Mouse (Mus musculus): ENCODE results near the gene Ap2a1.

Ap2a1 gene

DNA sequence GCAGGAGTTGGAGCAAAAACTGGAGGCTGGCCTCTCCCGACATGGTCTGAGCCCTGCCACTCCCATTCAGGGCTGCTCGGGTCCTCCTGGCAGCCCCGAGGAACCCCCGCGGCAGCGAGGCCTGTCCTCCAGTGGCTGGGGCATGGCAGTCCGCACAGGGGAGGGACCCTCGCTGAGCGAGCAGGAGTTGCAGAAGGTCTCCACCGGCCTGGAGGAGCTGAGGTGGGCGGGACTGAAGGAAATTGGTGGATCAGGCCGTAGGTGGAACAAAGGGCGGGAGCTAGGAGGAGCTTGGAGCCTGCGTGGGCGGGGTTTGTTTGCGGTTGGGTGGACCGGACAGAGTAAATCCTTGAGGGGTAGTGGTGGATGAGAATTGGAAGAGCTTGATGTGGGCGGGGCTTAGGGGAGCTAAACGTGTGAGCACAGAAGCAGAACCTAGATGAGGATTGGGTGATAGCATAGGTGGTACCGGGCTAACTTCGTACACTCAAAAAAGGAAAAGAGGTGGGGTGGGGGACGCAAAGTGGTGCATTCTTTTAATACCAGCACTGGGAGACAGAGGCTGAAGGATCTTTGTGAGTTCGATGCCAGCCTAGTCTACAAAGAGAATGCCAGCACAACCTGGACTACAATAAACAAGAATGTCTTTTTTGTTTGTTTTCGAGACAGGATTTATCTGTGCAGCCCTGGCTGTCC, 23.5 kb upstream of the Ap2a1 start:
- DNase-seq = peak; percentile 76

DNA sequence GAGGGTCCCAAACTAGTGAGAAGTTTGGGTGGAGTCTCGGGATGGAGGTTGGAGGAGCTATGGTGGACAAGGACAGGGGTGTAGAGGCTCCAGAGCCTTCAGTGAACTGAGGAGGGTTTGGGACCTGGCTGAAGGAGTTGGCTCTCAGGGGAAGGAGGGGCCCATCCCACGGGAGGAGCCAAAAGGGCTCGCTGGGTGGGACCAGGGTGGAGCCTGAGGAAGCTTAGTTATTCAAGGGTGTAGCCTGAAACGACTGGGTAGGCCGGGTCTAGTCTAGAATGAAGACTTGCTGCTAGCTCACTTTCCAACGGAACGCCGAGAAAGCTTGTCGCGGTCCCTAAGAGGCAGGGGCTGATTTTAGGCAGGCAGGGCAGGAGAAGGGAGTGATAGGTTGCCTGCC, 22.7 kb upstream of the Ap2a1 start:
- no peak for DNase-seq

DNA sequence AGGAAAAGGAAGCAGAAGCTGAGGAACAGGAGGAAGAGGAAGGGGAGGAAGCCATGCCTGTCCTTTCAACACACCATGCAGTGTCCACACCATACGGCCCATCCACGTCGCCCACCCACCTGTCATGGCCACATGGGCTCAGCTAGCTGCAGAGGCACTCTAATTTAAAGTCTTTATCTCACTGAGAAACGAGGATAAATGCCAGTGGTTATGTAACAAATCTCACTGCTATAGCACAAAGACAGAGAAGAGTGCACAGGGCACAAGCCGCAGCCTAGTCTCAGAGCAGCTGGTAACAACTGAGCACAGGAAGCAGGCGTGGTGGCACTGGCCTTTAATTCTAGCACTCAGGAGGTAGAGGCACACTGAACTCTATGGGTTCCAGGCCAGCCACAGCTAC, 20.6 kb upstream of the Ap2a1 start:
- no peak for DNase-seq

DNA sequence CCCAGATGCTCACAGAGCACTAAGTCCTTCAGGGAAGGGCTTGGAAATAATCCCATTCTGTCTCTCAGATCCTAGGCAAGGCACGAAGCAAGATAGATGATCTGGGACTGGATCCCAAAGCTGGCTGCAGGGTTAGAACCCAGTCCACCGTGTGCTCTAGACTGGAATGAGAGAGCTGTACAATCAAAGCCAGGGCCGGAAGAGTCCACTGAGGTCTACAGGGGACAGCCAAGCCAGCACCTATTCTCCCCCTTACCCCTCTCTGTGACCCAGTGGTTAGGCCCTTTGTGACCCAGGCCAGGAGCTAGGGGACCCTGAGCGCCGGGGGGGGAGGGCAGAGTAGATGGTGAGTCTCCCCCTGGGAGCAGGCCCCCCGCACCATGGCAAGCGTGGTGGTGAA, 13.6 kb upstream of the Ap2a1 start, which contains the start of gene Tsks:
Gene Tsks, plus strand, starts transcription at position 301 of the 400 bp plus-strand sequence.
- DNase-seq = no peak

DNA sequence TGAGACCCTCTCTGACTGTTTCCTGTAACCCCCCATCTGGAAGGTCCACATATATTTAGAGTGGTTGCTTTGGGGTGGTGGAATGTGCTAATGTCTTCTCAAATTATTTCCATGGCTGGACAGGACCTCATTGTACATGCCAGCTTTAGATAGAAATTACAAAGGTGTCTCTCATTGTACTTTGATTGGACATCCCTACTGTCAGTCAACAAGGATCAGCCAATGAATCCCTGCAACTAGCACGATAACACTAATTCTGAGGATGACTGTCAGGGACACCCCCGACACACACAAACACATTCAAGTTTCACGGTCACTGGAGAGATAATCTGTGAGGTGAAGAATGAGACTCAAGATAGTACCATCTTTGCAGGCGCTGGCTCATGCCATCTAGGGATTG, 9.4 kb upstream of the Ap2a1 start:
- no peak for DNase-seq

DNA sequence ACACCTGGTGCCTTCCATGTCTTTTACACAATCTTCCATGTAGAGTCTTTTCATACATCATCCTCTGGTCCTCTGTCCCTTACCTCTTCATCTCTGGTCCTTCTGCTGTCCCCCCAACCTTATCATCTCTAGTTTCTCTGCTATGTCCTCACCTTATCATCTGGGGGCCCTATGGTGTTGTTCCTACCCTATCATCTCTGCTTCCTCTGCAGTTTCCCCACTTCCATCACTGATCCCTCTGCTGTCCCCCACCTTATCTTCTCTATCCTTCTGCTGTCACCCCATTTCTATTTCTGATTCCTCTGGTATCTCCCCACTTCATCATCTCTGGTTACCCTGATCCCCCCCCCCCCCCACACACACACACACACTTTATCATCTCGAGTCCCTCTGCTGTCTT, 726 bp downstream of the Ap2a1 start:
- DNase-seq = no peak

DNA sequence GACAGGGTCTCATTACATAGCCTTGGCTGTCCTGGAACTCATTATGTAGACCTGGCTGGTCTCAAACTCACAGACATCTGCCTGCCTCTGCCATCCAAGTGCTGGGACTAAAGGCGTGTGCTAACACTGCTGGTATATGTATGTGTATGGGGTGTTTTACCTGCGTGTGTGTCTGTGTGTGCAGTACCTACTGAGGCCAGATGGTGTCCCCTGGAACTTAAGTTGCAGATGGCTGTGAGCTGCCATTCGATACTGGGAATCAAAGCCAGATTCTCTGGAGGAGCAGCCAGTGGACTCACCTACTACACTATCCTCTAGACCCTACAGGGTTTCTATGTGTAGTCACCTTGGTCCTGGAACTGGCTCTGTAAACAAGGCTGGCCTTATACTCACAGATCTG, 3.8 kb downstream of the Ap2a1 start:
- DNase-seq = no peak

DNA sequence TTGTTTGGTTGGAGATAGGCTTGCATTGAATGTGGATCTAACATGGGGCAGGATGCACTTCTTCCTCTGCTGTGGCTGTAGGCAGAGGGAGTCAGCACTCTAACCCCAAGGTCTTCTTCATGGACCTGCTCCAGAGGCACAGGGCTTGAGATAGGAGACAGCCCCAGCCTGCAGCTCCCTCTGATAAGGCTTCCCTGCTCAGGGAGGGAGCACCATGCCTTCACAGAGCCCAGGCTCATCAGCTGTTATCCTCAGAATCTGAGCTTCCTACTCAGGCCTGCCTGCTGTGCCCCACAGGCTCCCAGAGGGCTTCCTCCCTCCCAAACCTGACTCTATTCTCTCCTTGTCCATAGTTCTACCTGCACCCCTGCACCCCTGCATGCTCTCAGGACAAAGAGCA, 6.8 kb downstream of the Ap2a1 start:
- DNase-seq = no peak

DNA sequence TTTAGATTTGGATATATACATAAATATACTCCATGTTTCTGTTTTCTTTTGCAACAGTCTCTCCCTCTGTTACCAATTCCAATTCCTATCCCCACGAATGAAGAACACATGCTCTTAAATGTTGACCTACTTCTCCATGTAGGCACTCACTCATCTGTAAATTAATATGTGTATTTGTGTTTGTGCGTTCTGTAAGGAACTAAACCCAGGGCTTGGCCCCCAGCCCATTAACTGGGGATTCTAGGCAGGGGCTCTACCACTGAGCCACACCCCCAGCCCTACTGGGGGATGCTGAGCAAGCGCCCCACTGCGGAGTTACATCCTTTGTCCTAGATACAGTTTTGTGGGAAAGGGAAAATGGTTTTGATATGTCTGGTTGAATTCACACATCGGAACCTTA, 10.2 kb downstream of the Ap2a1 start:
- no peak for DNase-seq

DNA sequence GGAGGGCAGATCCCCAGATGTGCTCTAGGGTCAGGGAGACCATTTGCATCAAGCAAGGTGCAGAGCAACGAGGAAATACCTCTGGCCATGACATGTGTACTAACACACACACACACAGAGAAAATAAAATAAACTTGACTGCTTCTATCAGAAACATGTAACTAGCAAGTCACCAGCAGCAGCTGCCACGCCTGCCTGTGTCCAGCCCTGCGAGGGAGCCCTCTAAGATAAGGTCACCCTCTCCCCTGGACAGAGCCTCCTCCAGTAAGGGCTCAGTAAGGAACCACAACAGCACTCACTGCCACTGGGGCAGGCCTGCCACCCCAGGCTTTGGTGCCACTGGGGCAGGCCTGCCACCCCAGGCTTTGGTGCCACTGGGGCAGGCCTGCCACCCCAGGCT, 11.1 kb downstream of the Ap2a1 start:
- no peak for DNase-seq

DNA sequence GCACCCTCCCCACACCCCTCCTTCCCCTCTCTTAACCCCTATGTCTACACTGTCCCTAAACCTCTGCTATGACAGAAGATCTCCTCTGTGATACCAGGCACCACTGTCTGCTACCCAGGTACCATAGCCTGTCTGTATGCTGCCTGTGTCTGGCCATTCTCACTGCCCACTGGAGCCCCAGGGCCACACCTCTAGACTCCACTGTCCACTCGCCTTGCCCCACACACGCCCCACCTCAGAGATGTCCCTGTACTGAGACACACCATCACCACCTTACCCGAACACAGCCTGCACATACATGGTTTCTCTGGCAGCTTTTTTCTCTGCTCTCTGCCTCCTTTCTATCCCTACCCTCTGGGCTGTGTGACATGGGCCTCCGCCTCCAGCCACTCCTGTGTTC, 12.4 kb downstream of the Ap2a1 start:
- no peak for DNase-seq

DNA sequence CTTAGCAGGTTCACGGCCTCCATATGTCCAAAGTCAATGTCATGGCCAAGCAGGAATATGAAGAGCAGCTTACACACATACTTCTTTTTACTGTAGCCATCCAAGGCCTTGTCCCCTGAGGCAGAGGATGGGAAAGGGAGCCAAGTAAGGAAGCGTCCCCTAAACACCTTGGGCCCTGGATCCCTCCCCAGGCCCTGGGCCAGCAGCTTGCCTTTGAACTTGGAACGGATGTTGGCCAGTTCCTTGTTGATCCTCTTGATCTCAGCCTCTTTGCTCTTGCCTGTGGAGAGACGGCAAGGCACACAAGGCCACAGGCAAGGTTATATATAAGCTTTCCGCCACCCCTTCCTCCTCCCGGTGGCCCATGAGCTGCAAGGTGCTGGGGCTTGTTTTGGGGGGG, 13.1 kb downstream of the Ap2a1 start:
- DNase-seq = no peak

DNA sequence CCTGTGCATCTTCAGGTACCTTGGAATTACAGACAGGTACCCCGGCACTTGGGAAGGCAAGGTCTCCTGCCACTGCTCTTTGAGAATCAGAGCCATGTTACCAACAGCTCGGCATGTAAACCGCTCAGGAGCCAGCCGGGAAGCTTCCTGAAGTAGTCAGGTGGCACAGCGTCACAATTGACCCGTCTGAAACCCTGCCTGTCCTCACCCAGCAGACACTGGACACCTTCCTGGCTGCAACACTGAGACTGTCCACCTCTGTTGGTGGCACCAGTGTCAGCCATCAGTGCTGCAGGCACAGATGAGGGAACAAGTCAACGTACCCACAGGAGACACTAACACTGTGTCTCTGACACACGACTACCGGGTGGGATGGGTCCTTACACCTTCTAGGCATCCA, 14.0 kb downstream of the Ap2a1 start:
- DNase-seq = no peak

DNA sequence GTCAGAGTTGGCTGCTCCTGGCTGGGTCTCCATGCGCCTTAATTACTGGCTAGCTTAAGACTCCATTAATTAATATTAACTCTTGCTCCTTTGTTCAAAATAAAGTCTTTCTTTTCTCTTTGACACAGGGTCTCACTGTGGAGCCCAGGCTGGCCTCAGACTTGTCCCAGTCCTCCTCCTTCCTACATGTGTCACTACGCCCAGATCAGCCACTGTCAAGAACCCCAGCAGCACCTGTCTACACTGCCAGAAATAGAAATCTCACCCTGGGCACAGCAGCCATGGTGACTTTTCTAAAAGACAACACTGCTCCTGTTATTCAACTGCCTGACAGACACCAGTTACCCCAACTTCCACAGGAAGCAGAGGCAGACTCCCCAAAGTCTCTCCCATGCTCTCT, 14.9 kb downstream of the Ap2a1 start:
- no peak for DNase-seq

DNA sequence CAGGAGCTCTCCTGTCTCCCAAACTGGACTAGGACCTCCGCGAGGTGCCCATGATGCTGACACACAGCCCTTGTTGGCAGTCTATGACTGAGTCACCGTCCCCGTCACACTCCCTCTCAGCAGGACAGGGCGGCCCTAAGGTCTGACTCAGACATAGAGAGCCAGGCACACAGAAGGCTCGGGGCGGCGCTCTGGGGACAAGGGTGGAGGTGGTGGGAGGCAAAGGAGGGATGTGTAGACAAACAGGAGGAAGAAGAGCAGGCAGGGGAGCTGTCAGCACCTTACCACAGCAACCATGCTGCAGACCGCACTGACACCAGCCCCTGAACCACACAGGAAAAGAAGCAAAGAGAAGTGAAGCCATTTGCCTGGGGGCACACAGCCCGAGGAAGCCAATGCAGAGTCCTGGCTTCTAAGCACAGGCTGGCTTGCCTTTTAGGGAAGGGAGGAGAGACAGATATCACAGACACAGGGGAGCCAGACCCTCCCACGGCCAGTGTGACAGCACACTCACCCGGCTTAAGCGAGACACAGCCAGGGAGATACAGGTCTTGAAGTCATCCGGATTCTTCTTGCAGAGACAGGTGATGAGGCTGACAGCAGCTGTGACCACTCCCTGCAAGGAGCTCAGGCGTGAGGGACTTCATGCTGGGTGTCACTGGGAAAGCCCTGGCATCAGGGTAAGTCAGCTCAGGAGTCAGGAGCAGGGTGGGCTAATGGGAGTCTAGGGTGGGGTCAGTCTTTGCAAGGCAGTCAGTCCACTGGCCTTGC, 20.4 kb downstream of the Ap2a1 start:
- no peak for DNase-seq

DNA sequence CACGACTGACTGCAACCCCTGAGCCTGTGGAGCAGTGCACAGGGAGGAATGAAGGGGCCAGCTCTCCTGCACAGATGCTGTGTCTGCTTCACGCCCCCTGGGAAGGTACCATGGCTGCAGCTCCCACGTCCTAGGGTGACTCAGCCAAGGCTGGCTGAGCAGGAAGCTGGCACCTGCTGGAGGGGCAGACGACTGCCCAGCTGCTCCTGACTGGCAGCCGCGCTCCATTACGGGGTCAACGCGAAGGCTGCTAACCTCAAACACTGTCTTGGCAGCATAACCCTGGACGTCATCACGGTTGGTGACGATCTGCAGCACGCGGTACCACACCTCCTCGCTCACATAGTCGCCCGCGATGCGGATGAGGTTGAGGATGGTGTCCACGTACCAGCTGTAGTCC, 23.9 kb downstream of the Ap2a1 start:
- no peak for DNase-seq

DNA sequence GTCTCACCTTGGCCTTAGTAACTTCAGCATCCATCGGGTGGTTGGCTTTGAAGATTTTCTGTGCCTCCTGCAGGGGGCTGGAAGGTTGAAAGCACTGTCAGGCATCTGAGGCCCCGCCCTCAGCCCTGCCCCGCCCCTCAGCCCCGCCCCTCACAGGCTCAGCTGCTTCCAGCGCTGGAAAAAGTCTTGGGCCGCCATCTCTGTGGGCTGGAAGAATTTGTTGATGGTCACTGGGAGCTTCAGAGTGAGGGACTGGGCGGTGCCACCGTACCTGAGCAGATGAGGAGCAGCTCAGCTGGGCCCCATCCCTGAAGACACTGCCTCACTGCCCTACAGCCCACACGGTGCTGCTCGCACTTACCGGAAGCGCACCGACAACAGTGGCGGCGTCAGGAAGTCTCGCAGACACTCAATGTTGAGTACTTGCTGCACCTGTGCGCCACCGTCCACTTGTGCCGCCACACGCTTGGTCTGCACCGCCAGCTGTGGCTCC, 28.0 kb downstream of the Ap2a1 start:
- DNase-seq = no peak

DNA sequence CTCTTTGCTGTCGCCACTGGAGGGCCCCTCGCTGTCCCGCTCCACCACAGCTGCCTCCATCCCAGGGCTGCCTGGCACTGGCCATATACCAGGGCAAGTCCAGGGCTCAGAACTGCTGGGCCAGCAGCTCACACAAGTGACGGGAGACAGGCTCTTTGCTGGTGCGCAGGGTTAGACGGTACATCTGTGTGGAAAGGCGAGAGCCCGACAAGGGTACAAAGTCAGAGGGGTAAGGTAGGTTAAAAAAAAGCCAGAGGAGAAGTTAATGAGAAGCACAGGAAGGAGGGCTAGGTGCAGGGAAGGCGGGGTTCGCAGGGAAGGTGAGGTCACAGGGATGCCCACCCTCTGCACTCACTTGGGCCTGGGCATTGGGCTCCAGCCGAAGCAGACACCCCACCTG, 28.7 kb downstream of the Ap2a1 start:
- no peak for DNase-seq

DNA sequence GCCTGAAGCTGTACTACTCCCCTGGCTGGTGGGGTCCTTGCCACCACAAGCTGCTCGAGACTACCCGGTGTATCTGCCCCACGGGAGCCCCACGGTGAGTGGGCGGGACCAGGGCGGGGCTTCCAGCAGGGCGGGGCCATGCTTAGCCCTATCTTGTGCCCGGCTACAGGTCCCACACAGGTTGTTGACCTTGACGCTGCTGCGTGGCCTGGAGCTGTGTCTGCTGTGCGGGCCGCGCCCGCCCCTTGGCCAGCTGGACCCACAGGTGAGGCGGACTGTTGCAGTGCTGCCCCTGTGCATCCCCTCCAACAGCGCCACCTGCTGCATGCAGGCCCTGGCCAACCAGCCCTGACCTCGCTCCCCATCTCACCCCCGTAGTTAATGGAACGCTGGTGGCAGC, 30.7 kb downstream of the Ap2a1 start:
- no peak for DNase-seq

DNA sequence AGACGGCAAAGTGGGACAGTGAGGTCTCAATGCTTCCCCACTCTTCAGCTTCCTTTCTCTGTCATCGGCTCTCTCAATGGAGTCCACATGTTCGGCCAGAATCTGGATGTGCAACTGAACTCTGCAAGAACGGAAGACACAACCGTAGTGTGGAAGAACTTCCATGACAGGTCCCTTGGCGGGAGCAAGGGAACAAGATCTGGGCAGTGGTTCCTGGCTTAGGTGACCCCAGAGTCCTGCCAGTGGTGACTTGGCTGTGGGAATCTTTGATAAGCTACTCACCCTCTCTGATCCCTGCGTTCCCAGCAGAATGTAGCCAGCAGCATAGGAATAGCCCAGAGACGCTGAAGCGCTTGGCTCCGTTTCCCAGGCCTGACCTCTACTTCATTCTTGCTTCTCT, 32.8 kb downstream of the Ap2a1 start:
- DNase-seq = no peak

DNA sequence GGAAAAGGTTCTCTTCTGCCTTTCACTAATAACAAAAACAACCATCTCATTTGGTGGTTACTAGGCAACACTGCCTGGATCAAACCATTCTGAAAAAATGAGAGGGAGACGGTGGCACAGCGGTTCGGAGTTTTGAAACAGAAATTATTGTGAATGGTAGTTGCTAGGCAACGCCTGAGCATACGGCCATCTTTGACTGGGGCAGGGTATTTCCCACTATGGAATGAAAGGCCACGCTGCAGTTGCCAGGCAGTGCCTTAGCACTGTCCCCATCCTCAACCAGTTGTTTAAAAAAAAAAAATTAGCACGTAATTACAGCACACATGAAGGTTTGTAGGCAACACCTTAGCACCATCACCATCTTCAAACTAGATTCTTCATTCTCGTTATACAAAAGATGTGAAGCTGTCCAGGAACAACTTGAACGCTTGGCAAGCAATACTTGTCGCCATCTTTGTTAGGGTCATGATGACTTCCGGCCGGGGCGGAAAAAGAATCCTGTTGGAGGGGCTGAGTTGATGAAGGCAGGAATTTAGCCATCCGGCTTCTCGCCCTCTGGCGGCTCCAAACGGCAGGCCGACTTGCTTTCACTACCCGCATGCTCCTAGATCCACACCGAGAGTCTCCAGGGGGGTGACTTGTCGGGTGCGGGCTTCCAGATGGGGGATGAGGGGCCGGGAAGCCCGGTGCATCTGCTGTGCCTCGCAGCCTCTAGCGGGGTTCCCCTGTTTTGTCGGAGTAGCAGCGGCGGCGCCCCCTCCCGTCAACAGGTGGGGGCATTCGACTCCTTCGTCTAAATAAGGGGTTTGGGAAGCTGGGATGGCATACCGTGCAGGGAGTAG, 33.5 kb downstream of the Ap2a1 start, which contains the start of gene Fuz:
Gene Fuz, plus strand, starts transcription at position 487 of the 842 bp plus-strand sequence.
- DNase-seq = peak; percentile 89

DNA sequence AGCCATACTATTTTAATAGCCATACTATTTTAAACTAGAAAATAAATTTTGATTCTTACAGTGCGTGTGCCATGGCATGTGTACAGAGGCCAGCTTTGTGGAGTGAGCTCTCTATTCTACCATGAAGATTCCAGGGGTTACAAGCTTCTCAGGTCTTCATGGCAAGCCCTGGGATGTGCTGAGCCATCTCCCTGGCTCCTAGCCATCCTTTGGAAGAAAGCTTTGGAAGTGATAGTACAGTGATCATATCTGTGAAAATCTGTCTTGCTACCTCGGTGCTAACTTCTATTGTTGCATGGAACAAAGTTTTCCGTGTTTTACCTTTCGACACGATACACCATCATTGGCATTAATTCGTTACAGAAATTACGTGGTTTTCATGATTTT, 34.1 kb downstream of the Ap2a1 start:
- no peak for DNase-seq

DNA sequence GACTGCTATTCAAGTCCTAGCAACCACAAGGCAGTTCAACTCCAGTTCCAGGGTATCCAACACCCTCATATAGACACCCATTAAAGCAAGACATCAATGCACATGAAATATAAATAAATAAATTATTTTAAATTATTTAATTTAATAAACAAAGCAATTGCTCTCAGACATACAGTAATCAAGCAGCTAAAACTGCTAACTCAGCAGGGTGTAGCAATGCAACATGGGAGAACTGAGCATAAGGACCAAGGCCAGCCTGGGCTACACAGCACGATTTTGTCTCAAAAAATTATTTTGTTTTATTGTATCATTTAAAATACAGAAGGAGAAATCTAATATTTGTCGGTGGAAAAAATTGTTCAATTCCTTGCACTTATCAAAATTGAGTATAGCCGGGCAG, 35.1 kb downstream of the Ap2a1 start:
- no peak for DNase-seq

DNA sequence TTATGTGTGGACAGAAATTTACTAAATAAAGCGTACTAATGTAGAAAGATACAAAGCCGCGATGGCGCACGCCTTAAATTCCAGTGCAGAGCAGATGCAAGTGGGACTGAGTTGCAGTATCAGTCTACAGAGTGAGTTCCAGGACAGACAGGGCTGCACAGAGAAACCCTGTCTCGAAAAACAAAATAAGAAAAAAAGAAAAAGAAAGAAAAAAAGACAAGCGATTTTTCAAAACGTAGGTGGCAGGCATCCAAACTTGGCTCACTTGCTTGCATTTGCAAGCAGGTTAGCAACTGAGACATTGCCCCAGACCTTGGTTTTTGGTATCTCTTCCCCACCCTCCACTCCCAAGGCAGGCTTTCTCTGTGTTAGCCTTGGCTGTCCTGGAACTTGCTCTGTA, 36.1 kb downstream of the Ap2a1 start:
- no peak for DNase-seq

Data from cerebellum, adult 8-10 months (tissue).